Mouse (Mus musculus): ENCODE data around the gene Gm47283. TPM values are rescaled to one million over a fixed set of nuclear protein-coding genes. Genes with fewer than 3 reads are reported as not detected.
"Not testable (repeated sequence)": the region's sequence is repeated elsewhere in the genome, so short reads cannot be mapped to it uniquely, and the experiment has no call there.

Gm47283 gene
- total and polyA plus RNA-seq, 3 experiments, result not detected

GRCm38 (mm10) chrY:90839077-90839476, 54.5 kb downstream of the Gm47283 start, which contains the start of gene Gm21748:
Gene Gm21748, minus strand, starts transcription at chrY:90839177.
- not testable (repeated sequence) for ATAC-seq (ENCODE audit: extremely low read depth, insufficient number of reproducible peaks, low FRiP score, poor library complexity, severe bottlenecking); DNase-seq (ENCODE audit: low spot score); H3K4me1 ChIP-seq (ENCODE audit: insufficient read depth, low read depth, low read length); H3K9me3 ChIP-seq (replicated peaks); H3K27me3 ChIP-seq (ENCODE audit: insufficient read depth, low read length); H3K36me3 ChIP-seq (replicated peaks); H3K4me3 ChIP-seq (ENCODE audit: low read depth, low read length)

Other genes with a start within 250 kb of the Gm47283 start
- gene Gm21860, start 29.9 kb upstream of the Gm47283 start, total RNA-seq (2014; fragmentation: Nextera tagmentation), result not detected in 2 replicates
- not detected in 2 replicates for gene Gm21860, start 29.9 kb upstream of the Gm47283 start, total RNA-seq (2017)
- gene Gm21860, start 29.9 kb upstream of the Gm47283 start, polyA plus RNA-seq (2012), result not detected in 2 replicates
- not detected in 2 replicates for gene Gm21748, start 54.4 kb downstream of the Gm47283 start, total RNA-seq (2014; fragmentation: Nextera tagmentation)
- gene Gm21748, start 54.4 kb downstream of the Gm47283 start, total RNA-seq (2017), result not detected in 2 replicates
- not detected in 2 replicates for gene Gm21748, start 54.4 kb downstream of the Gm47283 start, polyA plus RNA-seq (2012)